Mouse (Mus musculus): ENCODE data around the gene Atg16l2. TPM values are rescaled to one million over a fixed set of nuclear protein-coding genes. Genes with fewer than 3 reads are reported as not detected.

The Atg16l2 gene
- total RNA-seq, 2 experiments from 2014 or later: 52.7 to 55.5 TPM

DNA sequence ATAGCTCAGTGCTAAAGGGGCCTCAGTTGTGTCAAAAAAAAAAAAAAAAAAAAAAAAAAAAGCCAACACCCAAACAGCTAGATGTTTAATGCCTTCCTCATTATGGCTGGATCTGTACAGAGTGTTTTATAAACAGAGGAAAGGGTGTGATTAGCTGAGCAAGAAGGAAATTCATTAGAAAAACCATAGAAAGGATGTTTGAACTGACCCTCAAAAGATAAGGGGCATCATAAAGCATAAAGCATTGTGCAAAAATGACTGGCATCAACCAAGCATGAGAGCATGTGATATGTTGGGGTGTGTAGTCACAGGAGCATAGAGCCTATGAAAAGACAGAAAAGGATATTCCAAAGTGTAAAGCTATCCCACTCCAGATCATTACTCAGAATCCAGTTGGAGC is 43.6 kb downstream of the Atg16l2 start:
- intact Hi-C loops (cut with DNase I): no loop called here
- no peak for DNase-seq (ENCODE audit: low spot score in 2 of 2)

DNA sequence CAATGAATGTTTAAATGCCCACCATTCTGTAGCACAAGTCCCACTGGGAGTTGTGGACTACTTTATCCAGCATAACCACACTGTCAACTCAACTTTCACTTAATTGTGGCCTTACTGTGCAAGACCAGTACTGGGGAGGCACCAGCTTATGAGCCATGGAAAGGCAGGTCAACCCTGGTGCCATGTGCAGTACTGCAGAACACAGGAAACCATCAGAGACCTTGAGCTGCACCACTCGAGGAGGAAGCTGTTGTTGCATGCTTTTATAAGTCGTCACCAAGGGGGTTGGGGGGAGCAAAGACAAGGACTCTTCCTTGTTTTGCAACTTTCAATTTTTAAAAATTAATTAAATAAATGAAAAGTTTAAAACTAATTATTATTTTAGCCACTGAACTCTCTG is 49.0 kb downstream of the Atg16l2 start:
- intact Hi-C loops (cut with DNase I): no loop called here
- DNase-seq (ENCODE audit: low spot score in 2 of 2): no peak

GRCm38 (mm10) chr7:101249173-101249572 is 52.9 kb downstream of the Atg16l2 start:
- DNase-seq (ENCODE audit: low spot score in 2 of 2): no peak
- intact Hi-C loops (cut with DNase I): no loop called here

GRCm38 (mm10) chr7:101248760-101249159 is 53.3 kb downstream of the Atg16l2 start:
- DNase-seq (ENCODE audit: low spot score in 2 of 2): no peak
- intact Hi-C loops (cut with DNase I): no loop called here

- intact Hi-C loops (cut with DNase I): no loop called here
- DNase-seq (ENCODE audit: low spot score in 2 of 2): no peak
Measured at GRCm38 (mm10) chr7:101236712-101237473, 65.2 kb downstream of the Atg16l2 start.

GRCm38 (mm10) chr7:101232716-101233115 is 69.3 kb downstream of the Atg16l2 start:
- intact Hi-C loops (cut with DNase I): loop anchor here (1.0 to 2.0 kb wide), 2 partner anchors 124 to 170 kb away; no protein-coding TSS in a partner anchor
- DNase-seq (ENCODE audit: low spot score in 2 of 2): no peak

DNA sequence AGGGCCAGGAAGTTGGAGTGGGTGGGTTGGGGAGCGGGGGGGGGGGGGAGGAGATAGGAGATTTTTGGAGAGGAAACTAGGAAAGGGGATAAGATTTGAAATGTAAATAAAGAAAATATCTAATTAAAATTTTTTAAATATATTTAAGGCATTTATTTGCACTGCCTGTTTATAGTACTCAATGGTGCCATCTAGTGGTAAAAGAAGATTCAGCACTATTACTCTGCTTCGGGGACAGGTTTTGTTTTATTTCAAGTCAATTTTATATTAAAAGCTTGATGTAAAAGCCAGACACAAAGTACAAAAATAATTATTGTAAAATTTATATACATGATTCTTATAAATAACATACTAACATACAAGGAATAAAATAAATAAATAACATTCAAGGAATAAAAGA is 70.6 kb downstream of the Atg16l2 start:
- DNase-seq (ENCODE audit: low spot score in 2 of 2): no peak
- intact Hi-C loops (cut with DNase I): no loop called here

- intact Hi-C loops (cut with DNase I): no loop called here
- DNase-seq (ENCODE audit: low spot score in 2 of 2): no peak
Measured at GRCm38 (mm10) chr7:101229336-101229735, 72.7 kb downstream of the Atg16l2 start.

DNA sequence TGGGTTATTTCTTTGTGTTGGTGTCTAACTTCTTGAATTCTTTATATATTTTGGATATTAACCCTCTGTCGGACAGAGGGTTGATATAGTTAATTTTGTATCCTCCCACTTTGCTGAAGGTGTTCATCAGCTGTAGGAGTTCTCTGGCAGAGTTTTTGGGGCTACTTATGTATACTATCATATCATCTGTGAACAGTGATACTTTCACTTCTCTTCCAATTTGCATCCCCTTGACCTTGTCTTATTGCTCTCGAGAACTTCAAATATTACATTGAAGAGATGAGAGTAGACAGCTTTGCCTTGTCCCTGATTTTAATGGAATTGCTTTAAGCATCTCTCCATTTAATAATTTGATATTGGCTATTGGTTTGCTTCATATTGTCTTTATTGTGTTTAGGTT is 78.5 kb downstream of the Atg16l2 start:
- intact Hi-C loops (cut with DNase I): no loop called here
- DNase-seq (ENCODE audit: low spot score in 2 of 2): no peak

DNA sequence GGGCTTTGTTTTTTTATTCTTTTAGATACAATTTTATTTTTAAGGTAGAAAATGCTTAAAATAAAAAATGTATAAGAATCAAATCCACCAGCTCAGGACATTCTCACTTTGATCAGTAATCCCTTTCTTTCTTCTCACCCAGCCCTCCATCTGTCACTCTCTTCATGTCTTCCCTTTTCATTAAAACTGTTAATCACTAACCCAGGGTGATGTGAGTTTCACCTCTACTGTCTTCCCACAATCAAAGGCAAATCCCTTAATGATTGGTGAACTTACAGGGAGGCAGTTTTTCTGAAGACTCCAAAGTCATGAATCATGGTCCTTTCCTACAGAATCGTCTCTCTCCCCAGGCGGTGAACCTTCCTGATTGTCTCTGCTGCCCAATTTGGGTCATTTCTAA is 85.3 kb downstream of the Atg16l2 start:
- intact Hi-C loops (cut with DNase I): no loop called here
- DNase-seq (ENCODE audit: low spot score in 2 of 2): no peak

DNA sequence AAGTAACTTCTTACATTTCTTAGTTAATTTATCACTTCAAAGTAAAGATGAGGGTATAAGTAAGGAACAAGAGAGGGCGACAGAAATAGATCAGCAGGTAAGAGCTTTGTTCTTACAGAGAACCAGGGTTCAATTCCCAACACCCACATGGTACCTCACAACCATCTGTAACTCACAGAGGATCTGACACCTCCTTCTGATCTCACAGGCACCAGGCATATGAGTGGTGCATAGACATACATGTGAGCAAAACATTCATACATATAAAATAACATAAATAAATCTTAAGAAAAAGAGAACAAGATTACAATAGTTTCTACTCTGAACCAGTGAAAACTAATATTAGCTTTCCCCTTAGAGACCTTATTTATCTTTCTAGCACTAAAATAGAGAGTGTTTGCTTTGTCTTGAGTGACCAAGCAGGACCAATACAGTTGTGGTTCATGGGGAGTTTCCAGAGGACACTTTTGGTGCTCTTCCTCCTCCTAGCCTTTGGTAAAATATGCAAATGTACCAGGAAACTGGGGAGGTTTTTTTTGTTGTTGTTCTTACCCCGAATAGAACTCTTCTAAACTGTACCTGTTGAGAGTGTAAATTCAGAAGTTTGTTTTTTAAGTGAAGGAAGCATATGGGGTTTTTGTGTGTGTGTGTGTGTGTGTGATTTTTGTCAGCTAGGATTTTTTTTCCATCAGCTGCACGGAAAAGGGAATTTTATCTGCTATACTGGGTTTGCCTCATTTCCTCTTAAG is 88.4 kb downstream of the Atg16l2 start:
- DNase-seq (ENCODE audit: low spot score in 2 of 2): no peak

More for the DNA sequence above, 88.4 kb downstream of the Atg16l2 start:
- intact Hi-C loops (cut with DNase I): no loop called here

Other genes starting within 250 kb of the Atg16l2 start
- gene Fchsd2, start 209.4 kb downstream of the Atg16l2 start, total RNA-seq (2021): 10 to 100 TPM; 31.3 to 41.8 TPM
- gene Stard10, start 14.8 kb upstream of the Atg16l2 start, total RNA-seq (2021): 10 to 100 TPM; 75.7 to 85.6 TPM
- 10 to 100 TPM; 16.5 to 17.6 TPM for gene Arap1, start 45.8 kb upstream of the Atg16l2 start, total RNA-seq (2021)
- gene Gm45837, start 108.6 kb upstream of the Atg16l2 start, total RNA-seq (2021): 1 to 10 TPM in 1 of 2 experiments, not detected in 1; 1.7 TPM
- 100 to 1,000 TPM; 349 to 377 TPM for gene Pde2a, start 119.4 kb upstream of the Atg16l2 start, total RNA-seq (2021)